Mouse (Mus musculus): ENCODE results near the gene Negr1.

GRCm38 (mm10) chr3:157321834-157322233, 760.2 kb downstream of the Negr1 start:
- TF ChIP-seq ZC3H11A (IDR thresholded peaks at IDR 0.05; ENCODE audit: borderline replicate concordance, low read depth, low read length) (no peak), CHD2 (IDR thresholded peaks at IDR 0.05; ENCODE audit: low read depth, low read length) (peak; percentile 31; the same call in 1 of the 2 replicates), HCFC1 (IDR thresholded peaks at IDR 0.05; ENCODE audit: borderline replicate concordance, insufficient read depth, low read length) (no peak), ZNF384 (IDR thresholded peaks at IDR 0.05; ENCODE audit: low read depth, low read length) (peak; percentile 89), MAFK (IDR thresholded peaks at IDR 0.05; ENCODE audit: insufficient read depth, low read depth, low read length) (0 out of 2 replicates have a peak, but pooled peaks have one; percentile 1)

Data from ES-E14 (cell line).